Mouse (Mus musculus) hindbrain, embryonic 16.5 days (tissue): Measurements from ENCODE around the gene Tmem178b. TPM values are rescaled to one million over a fixed set of nuclear protein-coding genes. Genes with fewer than 3 reads are reported as not detected.
A peak's percentile ranks its signal among the peaks of the same experiment; 100 is the strongest.

ENCODE experiments used
- ATAC-seq: fragments of 200-750 bp; cut with Nextera tagmentation; 2 replicates; pipeline ENCODE4 v1.8.0; 2017; ENCODE audit warnings: moderate TSS enrichment, moderate library complexity
- H3K27ac ChIP-seq: fragments of 300-500 bp; sonication (generic); 2 replicates; pipeline ENCODE4 v1.5.1; 2014; ENCODE audit warnings: low read depth, mild to moderate bottlenecking, control low read depth, low read length, moderate library complexity
- H3K27me3 ChIP-seq: fragments of 300-500 bp; sonication (generic); replicated peaks from 2 replicates; pipeline ENCODE4 v1.6.1; 2014; ENCODE audit warnings: low read length; ENCODE audit not compliant: control insufficient read depth, insufficient read depth
- H3K36me3 ChIP-seq: fragments of 300-500 bp; sonication (generic); 2 replicates; pipeline ENCODE4 v1.6.1; 2014; ENCODE audit warnings: mild to moderate bottlenecking, low read length, moderate library complexity, mixed read lengths; ENCODE audit not compliant: control insufficient read depth, insufficient read depth
- H3K4me1 ChIP-seq: fragments of 300-500 bp; sonication (generic); 2 replicates; pipeline ENCODE4 v1.6.1; 2014; ENCODE audit warnings: low read depth, low read length; ENCODE audit not compliant: control insufficient read depth, insufficient read depth
- H3K4me2 ChIP-seq: fragments of 300-500 bp; sonication (generic); 2 replicates; pipeline ENCODE4 v1.6.1; 2014; ENCODE audit warnings: mild to moderate bottlenecking, low read length, control low read depth, moderate library complexity
- H3K4me3 ChIP-seq: fragments of 300-500 bp; sonication (generic); 2 replicates; pipeline ENCODE4 v1.5.1; 2014; ENCODE audit warnings: mild to moderate bottlenecking, low read length, control low read depth, moderate library complexity
- H3K9ac ChIP-seq: fragments of 300-500 bp; sonication (generic); 2 replicates; pipeline ENCODE4 v1.6.1; 2014; ENCODE audit warnings: low read depth, mild to moderate bottlenecking, control low read depth, low read length, moderate library complexity
- H3K9me3 ChIP-seq: fragments of 300-500 bp; sonication (generic); 2 replicates; pipeline ENCODE4 v1.6.1; 2014; ENCODE audit warnings: mild to moderate bottlenecking, low read length, moderate library complexity; ENCODE audit not compliant: control insufficient read depth
- WGBS: fragments of 180-500 bp; shearing (Covaris S2); extraction: QIAGEN DNeasy Blood & Tissue Kit; methylation state at CpG from one replicate; pipeline ENCODE4 v1.1.7; 2014; 5-methylcytosine and 5-hydroxymethylcytosine counted together
- polyA plus RNA-seq: library from polyadenylated mRNA; unstranded; fragments of >200 nt; fragmentation: Nextera tagmentation; extraction: Ambion mirVana; gene quantifications from 2 replicates; pipeline ENCODE4 v1.2.1, GENCODE M21; 2015

The Tmem178b gene
- polyA plus RNA-seq, 1 experiment from 2014 or later = 35.5 TPM

- no peak for ATAC-seq
- Histone ChIP-seq H3K9me3 (no peaks in the 10 kb centered on the region), H3K36me3 (no peaks in the 10 kb centered on the region), H3K4me2 (no peak overlapping the region), H3K4me3 (no peak overlapping the region), H3K4me1 (no peaks in the 10 kb centered on the region; the same call in none of the 2 replicates), H3K27ac (no peak overlapping the region), H3K9ac (no peak overlapping the region), H3K27me3 (no peaks in the 10 kb centered on the region)
- 73% methylated on average over 10 of the region's 10 CpGs for WGBS
These were observed 239.4 kb downstream of the Tmem178b start for GRCm38 (mm10) chr6:40112488-40112887.

GRCm38 (mm10) chr6:40116225-40116624, 243.2 kb downstream of the Tmem178b start:
- Histone ChIP-seq H3K4me1 (no peaks in the 10 kb centered on the region; the same call in none of the 2 replicates), H3K9ac (no peak overlapping the region), H3K4me2 (no peak overlapping the region), H3K4me3 (no peak overlapping the region), H3K27ac (no peak overlapping the region), H3K9me3 (no peaks in the 10 kb centered on the region), H3K36me3 (no peaks in the 10 kb centered on the region), H3K27me3 (no peaks in the 10 kb centered on the region)
- 45% methylated on average over 3 of the region's 3 CpGs for WGBS
- no peak for ATAC-seq

GRCm38 (mm10) chr6:40120176-40120575, 247.1 kb downstream of the Tmem178b start:
- Histone ChIP-seq H3K9me3 (no peaks in the 10 kb centered on the region), H3K4me3 (no peak overlapping the region), H3K36me3 (no peaks in the 10 kb centered on the region), H3K4me2 (no peak overlapping the region), H3K9ac (no peak overlapping the region), H3K27ac (no peak overlapping the region), H3K4me1 (peaks cover 10% of the 10 kb centered on the region), H3K27me3 (no peaks in the 10 kb centered on the region)
- WGBS = 87% methylated on average over 2 of the region's 2 CpGs
- no peak for ATAC-seq

GRCm38 (mm10) chr6:40121494-40121893, 248.4 kb downstream of the Tmem178b start:
- ATAC-seq = peak; percentile 48; the same call in 1 of the 2 replicates
- H3K27me3 ChIP-seq = no peaks in the 10 kb centered on the region
- H3K36me3 ChIP-seq = no peaks in the 10 kb centered on the region
- WGBS = 33% methylated on average over 4 of the region's 4 CpGs
- no peak overlapping the region for H3K9ac ChIP-seq
- H3K4me2 ChIP-seq = no peak overlapping the region
- no peaks in the 10 kb centered on the region for H3K9me3 ChIP-seq
- H3K4me3 ChIP-seq = no peak overlapping the region
- peaks cover 13% of the 10 kb centered on the region for H3K4me1 ChIP-seq
- H3K27ac ChIP-seq = no peak overlapping the region

GRCm38 (mm10) chr6:40123070-40123690, 250.1 kb downstream of the Tmem178b start:
- Histone ChIP-seq H3K9ac (no peak overlapping the region), H3K4me3 (no peak overlapping the region), H3K4me1 (peaks cover 13% of the 10 kb centered on the region), H3K9me3 (no peaks in the 10 kb centered on the region), H3K36me3 (no peaks in the 10 kb centered on the region), H3K27me3 (no peaks in the 10 kb centered on the region), H3K27ac (no peak overlapping the region), H3K4me2 (no peak overlapping the region)
- WGBS = 51% methylated on average over 12 of the region's 12 CpGs
- ATAC-seq = peak; percentile 66

- peaks cover 13% of the 10 kb centered on the region for H3K4me1 ChIP-seq
These were observed 250.9 kb downstream of the Tmem178b start for GRCm38 (mm10) chr6:40123960-40124359.

GRCm38 (mm10) chr6:40128716-40129115, 255.6 kb downstream of the Tmem178b start:
- Histone ChIP-seq H3K27me3 (no peaks in the 10 kb centered on the region), H3K4me3 (no peak overlapping the region), H3K36me3 (no peaks in the 10 kb centered on the region), H3K4me2 (no peak overlapping the region), H3K9ac (no peak overlapping the region), H3K27ac (no peak overlapping the region), H3K4me1 (peaks cover 6% of the 10 kb centered on the region; the same call in 1 of the 2 replicates), H3K9me3 (no peaks in the 10 kb centered on the region)
- no peak for ATAC-seq
- WGBS = 75% methylated on average over 6 of the region's 6 CpGs

More at GRCm38 (mm10) chr6:40123960-40124359, 250.9 kb downstream of the Tmem178b start:
- H3K9me3 ChIP-seq = no peaks in the 10 kb centered on the region
- no peak overlapping the region for H3K9ac ChIP-seq
- no peaks in the 10 kb centered on the region for H3K27me3 ChIP-seq
- no peak overlapping the region for H3K27ac ChIP-seq
- no peak overlapping the region for H3K4me3 ChIP-seq
- no peak overlapping the region for H3K4me2 ChIP-seq
- ATAC-seq = no peak
- H3K36me3 ChIP-seq = no peaks in the 10 kb centered on the region

- Histone ChIP-seq H3K27ac (no peak overlapping the region), H3K27me3 (no peaks in the 10 kb centered on the region), H3K36me3 (no peaks in the 10 kb centered on the region), H3K9me3 (no peaks in the 10 kb centered on the region), H3K9ac (no peak overlapping the region), H3K4me2 (no peak overlapping the region), H3K4me3 (no peak overlapping the region), H3K4me1 (no peaks in the 10 kb centered on the region)
- no peak for ATAC-seq
- WGBS = 100% methylated on average over 1 of the region's 1 CpGs
These were observed 258.9 kb downstream of the Tmem178b start for GRCm38 (mm10) chr6:40131936-40132335.

- no peaks in the 10 kb centered on the region for H3K9me3 ChIP-seq
- no peak overlapping the region for H3K4me2 ChIP-seq
- no peak for ATAC-seq
- no peaks in the 10 kb centered on the region for H3K36me3 ChIP-seq
- H3K27me3 ChIP-seq = no peaks in the 10 kb centered on the region
- no peak overlapping the region for H3K9ac ChIP-seq
- peaks cover 10% of the 10 kb centered on the region for H3K4me1 ChIP-seq
- H3K27ac ChIP-seq = no peak overlapping the region
- H3K4me3 ChIP-seq = no peak overlapping the region
- WGBS = 90% methylated on average over 6 of the region's 6 CpGs
These were observed 260.4 kb downstream of the Tmem178b start for GRCm38 (mm10) chr6:40133436-40133835.
